8 mouse cellular contexts compared by ENCODE assay signal in genomic region chr4:134102742-134103119, GRCm38 (mm10). TPM values are rescaled to one million over a fixed set of nuclear protein-coding genes. Genes with fewer than 3 reads are reported as not detected.
A peak's percentile ranks its signal among the peaks of the same experiment; 100 is the strongest.
DNase-seq lines count a peak whose midpoint lies in the region; ATAC-seq lines count a peak whose summit lies in the region.

No protein-coding gene starts in this region.

- H3K9ac ChIP-seq in kidney, embryonic 14.5 days (ENCODE audit: low read depth, low read length) = peak overlapping the region; percentile 46; the same call in 1 of the 2 replicates
- H3K9ac ChIP-seq in hindbrain, embryonic 14.5 days = peak overlapping the region; percentile 57
- peak overlapping the region; percentile 64 for H3K9ac ChIP-seq in midbrain, embryonic 12.5 days (replicated peaks)

- DNase-seq in kidney, adult 8-10 months = no peak
- DNase-seq in hindbrain, embryonic 14.5 days (ENCODE audit: low spot score) = no peak
- DNase-seq in right cerebral cortex, adult 2 months (ENCODE audit: low spot score in 2 of 2) = no peak
- DNase-seq in left cerebral cortex, adult 9 months (ENCODE audit: low spot score in 2 of 2) = no peak
- DNase-seq in kidney, postnatal 36 days = no peak

- peak overlapping the region; percentile 61 for H3K4me3 ChIP-seq in kidney, embryonic 14.5 days (ENCODE audit: low read length)
- H3K4me3 ChIP-seq in brown adipose tissue, adult 24 weeks (ENCODE audit: insufficient read depth, low read depth, low read length) = peak overlapping the region; percentile 90
- H3K4me3 ChIP-seq in hindbrain, embryonic 14.5 days (replicated peaks; ENCODE audit: low read length) = peak overlapping the region; percentile 64
- peak overlapping the region; percentile 69 for H3K4me3 ChIP-seq in midbrain, embryonic 12.5 days

- ATAC-seq in kidney, embryonic 14.5 days (ENCODE audit: low FRiP score, low TSS enrichment) = peak; percentile 65
- ATAC-seq in hindbrain, embryonic 14.5 days (ENCODE audit: low FRiP score) = peak; percentile 51
- ATAC-seq in midbrain, embryonic 12.5 days (ENCODE audit: low FRiP score, low read depth) = peak; percentile 68

- H3K27ac ChIP-seq in kidney, embryonic 14.5 days (ENCODE audit: low read depth, low read length) = no peak overlapping the region; the same call in 1 of the 2 replicates
- no peak overlapping the region for H3K27ac ChIP-seq in brown adipose tissue, adult 24 weeks (replicated peaks; ENCODE audit: low read depth, low read length)
- no peak overlapping the region for H3K27ac ChIP-seq in hindbrain, embryonic 14.5 days
- H3K27ac ChIP-seq in midbrain, embryonic 12.5 days (replicated peaks) = peak overlapping the region; percentile 10; the same call in 1 of the 2 replicates

- no peaks in the 10 kb centered on the region for H3K36me3 ChIP-seq in kidney, embryonic 14.5 days (ENCODE audit: control insufficient read depth, insufficient read depth, low read length)
- no peaks in the 10 kb centered on the region for H3K36me3 ChIP-seq in hindbrain, embryonic 14.5 days (replicated peaks; ENCODE audit: control insufficient read depth, insufficient read depth)
- H3K36me3 ChIP-seq in midbrain, embryonic 12.5 days = no peaks in the 10 kb centered on the region

- 2% methylated on average over 21 of the region's 21 CpGs for WGBS in kidney, embryonic 14.5 days
- 3% methylated on average over 21 of the region's 21 CpGs for WGBS in hindbrain, embryonic 14.5 days
- 4% methylated on average over 21 of the region's 21 CpGs for WGBS in midbrain, embryonic 12.5 days

- peaks cover 13% of the 10 kb centered on the region; the same call in 1 of the 2 replicates for H3K4me1 ChIP-seq in kidney, embryonic 14.5 days (ENCODE audit: control insufficient read depth, insufficient read depth, low read length)
- H3K4me1 ChIP-seq in brown adipose tissue, adult 24 weeks (ENCODE audit: control insufficient read depth, insufficient read depth, insufficient read length, low read length) = no peaks in the 10 kb centered on the region
- peaks cover 7% of the 10 kb centered on the region for H3K4me1 ChIP-seq in hindbrain, embryonic 14.5 days (replicated peaks; ENCODE audit: control insufficient read depth, insufficient read depth, low read length)
- peaks cover 5% of the 10 kb centered on the region; the same call in 1 of the 2 replicates for H3K4me1 ChIP-seq in midbrain, embryonic 12.5 days

- H3K27me3 ChIP-seq in kidney, embryonic 14.5 days (ENCODE audit: control insufficient read depth, insufficient read depth, low read length) = no peaks in the 10 kb centered on the region
- H3K27me3 ChIP-seq in hindbrain, embryonic 14.5 days (ENCODE audit: control insufficient read depth, insufficient read depth, low read length) = no peaks in the 10 kb centered on the region
- H3K27me3 ChIP-seq in midbrain, embryonic 12.5 days = no peaks in the 10 kb centered on the region

- peak overlapping the region; percentile 58 for H3K4me2 ChIP-seq in kidney, embryonic 14.5 days (replicated peaks; ENCODE audit: low read depth, low read length)
- H3K4me2 ChIP-seq in hindbrain, embryonic 14.5 days (replicated peaks) = peak overlapping the region; percentile 79
- peak overlapping the region; percentile 67 for H3K4me2 ChIP-seq in midbrain, embryonic 12.5 days (replicated peaks)

- no peaks in the 10 kb centered on the region for H3K9me3 ChIP-seq in kidney, embryonic 14.5 days (ENCODE audit: control insufficient read depth, low read length)
- no peaks in the 10 kb centered on the region for H3K9me3 ChIP-seq in hindbrain, embryonic 14.5 days (ENCODE audit: control insufficient read depth, low read length)
- no peaks in the 10 kb centered on the region for H3K9me3 ChIP-seq in midbrain, embryonic 12.5 days

RNA-seq across cellular contexts. Expression of gene Ubxn11, which starts 0.4 kb away (rescaled TPM):
- polyA plus RNA-seq in kidney, embryonic 14.5 days (2014; fragmentation: Nextera tagmentation; extraction: Ambion mirVana) = 9.3 and 12.4 TPM in 2 replicates
- polyA plus RNA-seq in brown adipose tissue, adult 24 weeks (2012; ENCODE audit: insufficient read depth, insufficient read length, missing spikeins) = 2.1 TPM in 1 of 2 replicates, not detected in the other
- polyA plus RNA-seq in hindbrain, embryonic 14.5 days (2014; fragmentation: Nextera tagmentation; extraction: Ambion mirVana) = 17.5 and 22.2 TPM in 2 replicates
- 6.6 and 6.7 TPM in 2 replicates for polyA plus RNA-seq in midbrain, embryonic 12.5 days (2016; fragmentation: Nextera tagmentation; extraction: Ambion mirVana)

RNA-seq across cellular contexts. Expression of gene Cd52, which starts 7.8 kb away (rescaled TPM):
- 8.9 and 12.1 TPM in 2 replicates for polyA plus RNA-seq in kidney, embryonic 14.5 days (2014; fragmentation: Nextera tagmentation; extraction: Ambion mirVana)
- 14.0 and 16.8 TPM in 2 replicates for polyA plus RNA-seq in brown adipose tissue, adult 24 weeks (2012; ENCODE audit: insufficient read depth, insufficient read length, missing spikeins)
- 1.7 and 2.4 TPM in 2 replicates for polyA plus RNA-seq in hindbrain, embryonic 14.5 days (2014; fragmentation: Nextera tagmentation; extraction: Ambion mirVana)
- polyA plus RNA-seq in midbrain, embryonic 12.5 days (2016; fragmentation: Nextera tagmentation; extraction: Ambion mirVana) = 2.0 and 5.5 TPM in 2 replicates

RNA-seq across cellular contexts. Expression of gene Sh3bgrl3, which starts 25.9 kb away (rescaled TPM):
- 424 TPM in 2 replicates for polyA plus RNA-seq in kidney, embryonic 14.5 days (2014; fragmentation: Nextera tagmentation; extraction: Ambion mirVana)
- polyA plus RNA-seq in brown adipose tissue, adult 24 weeks (2012; ENCODE audit: insufficient read depth, insufficient read length, missing spikeins) = 39.0 and 44.7 TPM in 2 replicates
- polyA plus RNA-seq in hindbrain, embryonic 14.5 days (2014; fragmentation: Nextera tagmentation; extraction: Ambion mirVana) = 429 and 442 TPM in 2 replicates
- 301 and 307 TPM in 2 replicates for polyA plus RNA-seq in midbrain, embryonic 12.5 days (2016; fragmentation: Nextera tagmentation; extraction: Ambion mirVana)

RNA-seq across cellular contexts. Expression of gene Crybg2, which starts 42.1 kb away (rescaled TPM):
- 4.5 and 6.0 TPM in 2 replicates for polyA plus RNA-seq in kidney, embryonic 14.5 days (2014; fragmentation: Nextera tagmentation; extraction: Ambion mirVana)
- not detected in 2 replicates for polyA plus RNA-seq in brown adipose tissue, adult 24 weeks (2012; ENCODE audit: insufficient read depth, insufficient read length, missing spikeins)
- 3.0 and 4.7 TPM in 2 replicates for polyA plus RNA-seq in hindbrain, embryonic 14.5 days (2014; fragmentation: Nextera tagmentation; extraction: Ambion mirVana)
- 1.2 and 1.7 TPM in 2 replicates for polyA plus RNA-seq in midbrain, embryonic 12.5 days (2016; fragmentation: Nextera tagmentation; extraction: Ambion mirVana)

RNA-seq across cellular contexts. Expression of gene Zfp683, which starts 49.1 kb away (rescaled TPM):
- polyA plus RNA-seq in kidney, embryonic 14.5 days (2014; fragmentation: Nextera tagmentation; extraction: Ambion mirVana) = not detected in 2 replicates
- polyA plus RNA-seq in brown adipose tissue, adult 24 weeks (2012; ENCODE audit: insufficient read depth, insufficient read length, missing spikeins) = not detected in 2 replicates
- polyA plus RNA-seq in hindbrain, embryonic 14.5 days (2014; fragmentation: Nextera tagmentation; extraction: Ambion mirVana) = not detected in 2 replicates
- polyA plus RNA-seq in midbrain, embryonic 12.5 days (2016; fragmentation: Nextera tagmentation; extraction: Ambion mirVana) = not detected in 2 replicates
